Mouse (Mus musculus): Measurements from ENCODE around the gene Dyrk1b. TPM values are rescaled to one million over a fixed set of nuclear protein-coding genes. Genes with fewer than 3 reads are reported as not detected.

The Dyrk1b gene
- polyA plus RNA-seq, 1 experiment from 2014 or later: 17.3 TPM

- DNase-seq (no peak), ATAC-seq (ENCODE audit: low FRiP score, low TSS enrichment) (no peak)
- Histone ChIP-seq H3K27ac (replicated peaks; ENCODE audit: low read depth, low read length) (no peak overlapping the region), H3K27me3 (ENCODE audit: control insufficient read depth, insufficient read depth, low read length) (no peaks in the 10 kb centered on the region), H3K4me3 (replicated peaks; ENCODE audit: low read depth, low read length) (no peak overlapping the region), H3K9me3 (ENCODE audit: control insufficient read depth, low read length) (no peaks in the 10 kb centered on the region), H3K4me1 (ENCODE audit: control insufficient read depth, insufficient read depth, low read length) (peaks cover 12% of the 10 kb centered on the region), H3K9ac (replicated peaks; ENCODE audit: low read length) (no peak overlapping the region), H3K36me3 (ENCODE audit: control insufficient read depth, insufficient read depth, low read length) (no peaks in the 10 kb centered on the region), H3K4me2 (ENCODE audit: low read length) (no peak overlapping the region)
- 76% methylated on average over 6 of the region's 6 CpGs for WGBS
Measured at GRCm38 (mm10) chr7:28165406-28165805, 13.9 kb upstream of the Dyrk1b start.

- H3K4me1 ChIP-seq (ENCODE audit: control insufficient read depth, insufficient read depth, low read length): peaks cover 20% of the 10 kb centered on the region
- no peaks in the 10 kb centered on the region for H3K36me3 ChIP-seq (ENCODE audit: control insufficient read depth, insufficient read depth, low read length)
- H3K4me2 ChIP-seq (ENCODE audit: low read length): peak overlapping the region; percentile 73
- no peaks in the 10 kb centered on the region for H3K9me3 ChIP-seq (ENCODE audit: control insufficient read depth, low read length)
- H3K27me3 ChIP-seq (ENCODE audit: control insufficient read depth, insufficient read depth, low read length): no peaks in the 10 kb centered on the region
- H3K4me3 ChIP-seq (replicated peaks; ENCODE audit: low read depth, low read length): peak overlapping the region; percentile 78
- peak; percentile 74 for DNase-seq
- ATAC-seq (ENCODE audit: low FRiP score, low TSS enrichment): no peak; the same call in 1 of the 2 replicates
- WGBS: 9% methylated on average over 9 of the region's 9 CpGs
- peak overlapping the region; percentile 48; the same call in 1 of the 2 replicates for H3K9ac ChIP-seq (replicated peaks; ENCODE audit: low read length)
- H3K27ac ChIP-seq (replicated peaks; ENCODE audit: low read depth, low read length): peak overlapping the region; percentile 74
Measured at GRCm38 (mm10) chr7:28168320-28169115, 10.8 kb upstream of the Dyrk1b start.

GRCm38 (mm10) chr7:28169489-28170422 is 9.5 kb upstream of the Dyrk1b start, which contains the start of gene Fbl:
TSS of gene Fbl (plus strand) at chr7:28169710.
- peaks cover under 1% of the 10 kb centered on the region; the same call in 1 of the 2 replicates for H3K36me3 ChIP-seq (ENCODE audit: control insufficient read depth, insufficient read depth, low read length)
- H3K9me3 ChIP-seq (ENCODE audit: control insufficient read depth, low read length): no peaks in the 10 kb centered on the region
- ATAC-seq (ENCODE audit: low FRiP score, low TSS enrichment): peak; percentile 91
- H3K9ac ChIP-seq (replicated peaks; ENCODE audit: low read length): peak within 1 kb of the TSS; percentile 69
- peak within 1 kb of the TSS; percentile 78 for H3K4me3 ChIP-seq (replicated peaks; ENCODE audit: low read depth, low read length)
- H3K4me1 ChIP-seq (ENCODE audit: control insufficient read depth, insufficient read depth, low read length): peaks cover 20% of the 10 kb centered on the region
- H3K27me3 ChIP-seq (ENCODE audit: control insufficient read depth, insufficient read depth, low read length): no peaks in the 10 kb centered on the region
- peak within 1 kb of the TSS; percentile 74 for H3K27ac ChIP-seq (replicated peaks; ENCODE audit: low read depth, low read length)
- WGBS: under 1% methylated on average over 80 of the region's 80 CpGs
- H3K4me2 ChIP-seq (ENCODE audit: low read length): peak within 1 kb of the TSS; percentile 73
- peak; percentile 98 for DNase-seq

GRCm38 (mm10) chr7:28175358-28175757 is 3.9 kb upstream of the Dyrk1b start:
- Histone ChIP-seq H3K4me2 (ENCODE audit: low read length) (no peak overlapping the region), H3K27me3 (ENCODE audit: control insufficient read depth, insufficient read depth, low read length) (no peaks in the 10 kb centered on the region), H3K36me3 (ENCODE audit: control insufficient read depth, insufficient read depth, low read length) (peaks cover 38% of the 10 kb centered on the region), H3K9ac (replicated peaks; ENCODE audit: low read length) (no peak overlapping the region), H3K4me1 (ENCODE audit: control insufficient read depth, insufficient read depth, low read length) (peaks cover 8% of the 10 kb centered on the region), H3K9me3 (ENCODE audit: control insufficient read depth, low read length) (no peaks in the 10 kb centered on the region), H3K27ac (replicated peaks; ENCODE audit: low read depth, low read length) (no peak overlapping the region), H3K4me3 (replicated peaks; ENCODE audit: low read depth, low read length) (no peak overlapping the region)
- no peak for DNase-seq
- 92% methylated on average over 4 of the region's 4 CpGs for WGBS
- no peak for ATAC-seq (ENCODE audit: low FRiP score, low TSS enrichment)

- ATAC-seq (ENCODE audit: low FRiP score, low TSS enrichment) (peak; percentile 94), DNase-seq (peak; percentile 97)
- Histone ChIP-seq H3K9me3 (ENCODE audit: control insufficient read depth, low read length) (no peaks in the 10 kb centered on the region), H3K4me3 (replicated peaks; ENCODE audit: low read depth, low read length) (peak overlapping the region; percentile 99), H3K4me2 (ENCODE audit: low read length) (peak overlapping the region; percentile 66), H3K27ac (replicated peaks; ENCODE audit: low read depth, low read length) (peak overlapping the region; percentile 98), H3K9ac (replicated peaks; ENCODE audit: low read length) (peak overlapping the region; percentile 95), H3K4me1 (ENCODE audit: control insufficient read depth, insufficient read depth, low read length) (peaks cover 9% of the 10 kb centered on the region; the same call in 1 of the 2 replicates), H3K27me3 (ENCODE audit: control insufficient read depth, insufficient read depth, low read length) (no peaks in the 10 kb centered on the region), H3K36me3 (ENCODE audit: control insufficient read depth, insufficient read depth, low read length) (peaks cover 75% of the 10 kb centered on the region)
- WGBS: under 1% methylated on average over 41 of the region's 56 CpGs
Measured at GRCm38 (mm10) chr7:28179741-28180377, 590 bp downstream of the Dyrk1b start.

GRCm38 (mm10) chr7:28180890-28181289 is 1.6 kb downstream of the Dyrk1b start:
- H3K4me1 ChIP-seq (ENCODE audit: control insufficient read depth, insufficient read depth, low read length): peaks cover 9% of the 10 kb centered on the region; the same call in 1 of the 2 replicates
- H3K9me3 ChIP-seq (ENCODE audit: control insufficient read depth, low read length): no peaks in the 10 kb centered on the region
- H3K36me3 ChIP-seq (ENCODE audit: control insufficient read depth, insufficient read depth, low read length): peaks cover 75% of the 10 kb centered on the region
- 75% methylated on average over 5 of the region's 5 CpGs for WGBS
- peak overlapping the region; percentile 66 for H3K4me2 ChIP-seq (ENCODE audit: low read length)
- peak overlapping the region; percentile 99 for H3K4me3 ChIP-seq (replicated peaks; ENCODE audit: low read depth, low read length)
- peak overlapping the region; percentile 95 for H3K9ac ChIP-seq (replicated peaks; ENCODE audit: low read length)
- peak overlapping the region; percentile 98; the same call in 1 of the 2 replicates for H3K27ac ChIP-seq (replicated peaks; ENCODE audit: low read depth, low read length)
- DNase-seq: no peak
- no peak for ATAC-seq (ENCODE audit: low FRiP score, low TSS enrichment)
- H3K27me3 ChIP-seq (ENCODE audit: control insufficient read depth, insufficient read depth, low read length): no peaks in the 10 kb centered on the region

- Histone ChIP-seq H3K36me3 (ENCODE audit: control insufficient read depth, insufficient read depth, low read length) (peaks cover 75% of the 10 kb centered on the region), H3K4me1 (ENCODE audit: control insufficient read depth, insufficient read depth, low read length) (peaks cover 9% of the 10 kb centered on the region; the same call in 1 of the 2 replicates), H3K27me3 (ENCODE audit: control insufficient read depth, insufficient read depth, low read length) (no peaks in the 10 kb centered on the region), H3K9ac (replicated peaks; ENCODE audit: low read length) (peak overlapping the region; percentile 95), H3K4me2 (ENCODE audit: low read length) (peak overlapping the region; percentile 66), H3K4me3 (replicated peaks; ENCODE audit: low read depth, low read length) (peak overlapping the region; percentile 99; the same call in 1 of the 2 replicates), H3K27ac (replicated peaks; ENCODE audit: low read depth, low read length) (no peak overlapping the region), H3K9me3 (ENCODE audit: control insufficient read depth, low read length) (no peaks in the 10 kb centered on the region)
- ATAC-seq (ENCODE audit: low FRiP score, low TSS enrichment) (no peak), DNase-seq (no peak)
- WGBS: 97% methylated on average over 12 of the region's 12 CpGs
Measured at GRCm38 (mm10) chr7:28181376-28181775, 2.1 kb downstream of the Dyrk1b start.

- Histone ChIP-seq H3K27ac (replicated peaks; ENCODE audit: low read depth, low read length) (no peak overlapping the region), H3K9ac (replicated peaks; ENCODE audit: low read length) (no peak overlapping the region), H3K27me3 (ENCODE audit: control insufficient read depth, insufficient read depth, low read length) (no peaks in the 10 kb centered on the region), H3K9me3 (ENCODE audit: control insufficient read depth, low read length) (no peaks in the 10 kb centered on the region), H3K4me1 (ENCODE audit: control insufficient read depth, insufficient read depth, low read length) (peaks cover 9% of the 10 kb centered on the region; the same call in 1 of the 2 replicates), H3K36me3 (ENCODE audit: control insufficient read depth, insufficient read depth, low read length) (peaks cover 75% of the 10 kb centered on the region), H3K4me2 (ENCODE audit: low read length) (no peak overlapping the region), H3K4me3 (replicated peaks; ENCODE audit: low read depth, low read length) (no peak overlapping the region)
- ATAC-seq (ENCODE audit: low FRiP score, low TSS enrichment) (no peak), DNase-seq (no peak)
- WGBS: 97% methylated on average over 22 of the region's 22 CpGs
Measured at GRCm38 (mm10) chr7:28182320-28182719, 3.1 kb downstream of the Dyrk1b start.

Data from midbrain, embryonic 14.5 days (tissue).